Mouse (Mus musculus): Measurements from ENCODE around the gene Slc39a5.

DNA sequence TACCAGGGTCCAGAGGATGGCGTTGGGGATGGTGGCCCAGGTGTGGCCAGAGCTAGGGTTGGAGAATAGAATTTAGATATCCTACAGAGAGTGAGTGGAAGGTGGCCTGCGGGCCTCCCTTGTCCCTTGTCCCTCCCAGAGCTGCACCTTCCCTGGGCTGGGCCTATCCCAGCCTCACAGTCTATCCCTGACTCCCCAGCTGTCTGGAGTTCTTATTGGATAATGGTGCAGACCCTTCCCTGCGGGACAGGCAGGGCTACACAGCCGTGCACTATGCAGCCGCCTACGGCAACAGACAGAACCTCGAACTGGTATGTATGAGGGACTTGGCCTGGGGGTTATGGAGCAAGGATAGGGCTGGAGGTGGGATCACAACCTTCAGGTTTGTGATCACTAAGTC lies 15.1 kb downstream of the Slc39a5 start:
- TF ChIP-seq POLR2A (IDR thresholded peaks at IDR 0.05; ENCODE audit: extremely low read depth, insufficient read depth, low read length) (no peak), CTCF (IDR thresholded peaks at IDR 0.05; ENCODE audit: extremely low read depth, insufficient read depth, low read length) (no peak)

Data from cortical plate, adult 2 months (tissue).